Mouse (Mus musculus): ENCODE data around the gene Ppfibp2.

DNA sequence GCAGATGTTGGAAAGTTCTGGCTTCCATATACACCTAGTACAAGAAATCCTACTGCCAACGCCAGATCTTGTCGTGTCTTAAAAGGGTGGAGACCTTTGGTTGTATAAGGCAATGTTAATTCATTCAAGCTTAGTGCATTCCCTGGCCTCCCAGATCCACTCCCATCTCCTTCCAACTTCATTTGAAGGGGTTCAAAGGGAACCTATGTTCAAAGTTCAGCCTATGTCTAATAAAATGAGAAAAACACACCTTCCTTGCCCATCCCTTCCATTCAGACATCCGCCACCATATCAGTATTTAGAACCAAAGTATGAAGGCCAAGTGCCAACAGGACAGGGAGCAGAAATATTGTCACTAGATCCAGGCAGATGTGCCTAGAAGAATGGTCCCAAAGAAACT lies 47.1 kb upstream of the Ppfibp2 start:
- TF ChIP-seq GATA1 (IDR thresholded peaks at IDR 0.05; ENCODE audit: low read length) (no peak), TAL1 (IDR thresholded peaks at IDR 0.05; ENCODE audit: low read length) (no peak)

Data from erythroblast, embryonic 14.5 days (primary cell).